Mouse (Mus musculus) urinary bladder, postnatal 10 days (tissue): Measurements from ENCODE around the gene Wdr73.

Source experiments
- DNase-seq: peaks from one replicate; pipeline ENCODE4 v3.0.0; 2022; ENCODE audit warnings: low spot score

Wdr73 gene

DNA sequence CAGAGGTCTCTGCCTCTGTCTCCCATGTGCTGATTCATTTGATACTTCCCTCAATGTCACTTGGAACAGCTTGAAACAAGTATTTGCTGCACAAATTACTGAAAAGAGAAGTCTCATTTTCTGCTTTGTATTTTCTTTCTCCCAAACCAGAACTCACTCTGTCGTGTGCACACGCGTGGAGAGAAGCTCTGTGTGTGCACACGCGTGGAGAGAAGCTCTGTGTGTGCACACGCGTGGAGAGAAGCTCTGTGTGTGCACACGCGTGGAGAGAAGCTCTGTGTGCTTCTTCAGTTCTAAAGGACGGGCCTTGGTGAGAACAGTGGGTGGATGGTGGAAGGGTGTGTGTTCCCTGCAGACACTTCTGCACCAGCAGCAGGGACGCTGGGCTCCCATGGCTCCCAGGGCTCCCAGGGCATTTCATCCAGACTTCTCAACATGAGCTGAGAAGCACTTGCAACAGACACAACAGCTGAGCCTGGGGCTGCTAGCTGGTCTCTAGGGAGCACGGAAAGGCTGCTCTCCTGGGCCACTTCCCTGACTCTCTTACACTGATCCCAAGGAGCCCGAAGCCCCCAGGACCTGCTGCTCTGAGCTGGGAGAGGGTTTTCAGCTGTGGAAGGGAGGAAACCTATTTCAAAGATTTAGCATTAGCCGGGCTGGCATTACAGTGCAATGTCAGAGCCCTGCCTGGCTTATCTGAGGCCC, 6.1 kb downstream of the Wdr73 start:
- no peak for DNase-seq

DNA sequence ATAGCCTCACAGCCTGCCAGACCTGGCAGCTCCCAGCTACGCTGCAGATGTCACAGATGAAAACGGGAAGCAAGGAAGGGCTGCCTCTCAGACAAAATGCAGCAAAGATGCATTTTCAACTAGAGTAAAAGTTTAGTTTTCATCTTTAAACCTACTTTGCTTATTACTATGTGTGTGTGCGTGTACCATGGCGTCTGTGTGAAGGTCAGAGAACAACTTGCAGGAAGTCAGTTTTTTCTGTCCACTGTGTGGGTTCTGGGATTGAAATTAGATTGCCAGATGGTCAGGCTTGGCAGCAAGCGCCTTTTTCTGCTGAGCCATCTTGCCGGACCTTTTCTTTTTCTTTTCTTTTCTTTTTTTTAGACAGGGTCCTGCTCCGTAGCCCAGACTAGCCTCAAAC, 6.9 kb downstream of the Wdr73 start:
- no peak for DNase-seq

DNA sequence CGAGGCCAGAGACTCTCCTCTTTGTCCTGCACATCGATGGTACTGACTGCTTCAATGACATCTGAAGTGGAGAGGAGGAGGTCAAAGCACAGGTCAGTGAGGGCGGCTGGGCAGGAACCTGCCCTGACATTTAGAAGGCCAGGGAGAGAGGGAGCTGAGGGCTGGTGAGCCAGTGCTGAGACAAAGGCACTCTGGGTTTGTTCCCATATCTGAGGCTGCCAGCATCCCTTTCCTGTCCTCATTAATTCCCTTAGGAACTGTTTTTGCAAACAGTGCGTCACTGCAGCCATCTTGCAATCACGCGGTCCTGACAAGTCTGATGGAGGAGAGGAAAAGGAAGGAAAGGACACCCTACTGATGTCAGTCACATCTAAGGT, 7.3 kb downstream of the Wdr73 start:
- DNase-seq = no peak

DNA sequence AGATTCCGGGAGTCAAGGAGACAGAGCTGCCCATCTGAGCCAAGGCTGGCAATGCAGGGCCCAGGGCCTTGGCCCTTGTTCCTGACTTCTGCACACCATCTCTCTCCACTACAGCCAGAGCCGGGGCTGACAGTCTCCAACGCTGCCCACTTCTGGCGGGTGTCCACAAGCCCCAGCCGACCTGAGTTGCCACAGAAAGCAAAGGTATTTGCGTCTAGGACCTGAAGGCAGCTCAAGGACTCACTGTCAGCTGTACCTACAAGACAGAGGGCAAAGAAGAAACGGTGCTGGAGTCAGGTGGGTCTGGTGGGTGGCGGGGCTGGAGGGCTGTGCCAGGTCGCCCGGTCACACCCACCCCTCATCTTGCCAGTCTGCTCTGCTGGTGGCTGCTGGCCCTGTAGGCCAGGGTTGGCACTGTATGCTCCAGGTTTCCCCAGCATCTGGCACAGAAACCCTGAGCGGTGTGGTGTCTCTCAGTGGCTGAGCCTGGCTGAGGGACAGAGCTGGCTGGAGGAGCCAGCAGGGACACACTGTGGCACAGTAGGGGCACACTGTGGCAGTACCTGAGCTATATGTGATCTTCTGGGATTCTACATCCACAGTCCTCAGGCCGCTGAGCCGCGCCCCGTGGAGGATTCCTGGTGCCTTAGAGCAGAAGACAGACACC, 7.8 kb downstream of the Wdr73 start:
- DNase-seq = no peak

DNA sequence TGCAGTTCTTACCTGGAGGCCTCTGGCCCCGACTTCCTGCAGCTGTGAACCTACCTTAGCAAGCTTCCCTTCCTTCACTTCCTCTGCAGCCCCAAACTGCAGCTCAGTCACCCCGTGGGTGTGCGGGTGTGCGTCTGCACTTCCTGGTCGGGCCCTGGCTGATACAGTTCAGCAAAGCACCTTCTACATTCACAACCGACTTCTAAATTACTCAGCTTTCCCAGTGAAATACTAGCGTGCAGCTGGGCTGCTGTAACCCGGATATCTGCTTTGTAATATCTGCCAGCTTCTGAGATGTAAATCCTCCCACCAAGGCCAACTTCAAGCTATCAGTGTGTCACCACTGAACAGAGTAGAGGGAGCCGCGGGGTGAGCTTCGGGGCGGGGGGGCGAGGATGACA, 11.2 kb downstream of the Wdr73 start:
- DNase-seq = no peak

DNA sequence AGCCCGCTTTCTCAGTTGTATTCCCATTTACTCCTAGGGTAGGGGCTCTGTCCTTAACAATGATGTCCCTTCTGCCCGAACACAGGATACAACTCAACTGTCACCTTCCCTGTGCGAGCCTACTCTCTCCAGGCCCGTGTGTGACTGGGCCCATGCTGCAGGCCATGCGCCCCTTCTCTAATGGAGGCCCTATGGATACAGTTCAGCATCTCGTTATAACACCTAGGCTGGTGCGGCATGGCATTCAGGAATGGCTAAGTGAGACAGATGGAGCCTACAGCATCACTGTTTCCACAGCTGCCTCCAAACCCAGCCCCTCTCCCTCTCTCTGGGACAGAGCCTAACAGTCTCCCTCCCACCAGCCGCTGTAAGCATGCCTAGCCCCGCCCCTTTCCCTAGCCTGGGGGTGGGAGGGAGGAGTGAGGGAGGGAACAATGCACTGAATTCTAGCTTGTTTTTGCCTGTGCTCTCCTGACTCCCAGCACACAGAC, 12.0 kb downstream of the Wdr73 start:
- no peak for DNase-seq

DNA sequence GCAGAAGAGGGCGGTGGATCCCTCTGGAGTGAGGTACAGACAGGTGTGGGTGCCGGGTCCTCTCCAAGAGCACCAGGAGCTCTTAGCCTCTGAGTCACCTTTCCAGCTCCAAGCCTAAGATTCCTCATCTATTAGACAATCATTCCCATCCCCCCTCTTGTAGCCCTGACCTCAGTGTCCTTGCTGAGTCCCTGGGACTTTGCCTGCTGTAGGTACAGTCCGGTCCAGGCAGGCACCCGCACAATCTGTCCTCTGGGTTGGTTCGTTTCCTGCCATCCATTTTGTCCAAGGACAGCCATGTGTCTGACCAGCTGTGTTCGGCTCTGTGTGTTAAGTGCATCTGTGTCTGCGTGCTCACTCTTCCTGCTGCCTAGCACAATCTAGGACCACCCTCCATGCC, 12.5 kb downstream of the Wdr73 start:
- no peak for DNase-seq

DNA sequence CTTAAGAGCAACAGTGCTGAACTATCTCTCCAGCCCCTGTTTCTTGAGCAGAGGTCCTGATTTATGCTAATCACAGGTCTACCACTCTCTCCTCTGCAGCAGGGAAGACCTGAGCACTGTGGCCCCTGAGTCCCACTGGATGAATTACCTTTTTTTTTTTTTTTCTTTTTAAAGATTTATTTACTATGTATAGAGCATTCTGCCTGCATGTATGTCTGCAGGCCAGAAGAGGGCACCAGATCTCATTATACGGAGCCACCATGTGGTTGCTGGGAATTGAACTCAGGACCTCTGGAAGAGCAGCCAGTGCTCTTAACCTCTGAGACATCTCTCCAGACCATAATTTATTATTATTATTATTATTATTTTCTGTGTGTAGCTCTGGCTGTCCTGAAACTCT, 15.4 kb downstream of the Wdr73 start:
- no peak for DNase-seq

DNA sequence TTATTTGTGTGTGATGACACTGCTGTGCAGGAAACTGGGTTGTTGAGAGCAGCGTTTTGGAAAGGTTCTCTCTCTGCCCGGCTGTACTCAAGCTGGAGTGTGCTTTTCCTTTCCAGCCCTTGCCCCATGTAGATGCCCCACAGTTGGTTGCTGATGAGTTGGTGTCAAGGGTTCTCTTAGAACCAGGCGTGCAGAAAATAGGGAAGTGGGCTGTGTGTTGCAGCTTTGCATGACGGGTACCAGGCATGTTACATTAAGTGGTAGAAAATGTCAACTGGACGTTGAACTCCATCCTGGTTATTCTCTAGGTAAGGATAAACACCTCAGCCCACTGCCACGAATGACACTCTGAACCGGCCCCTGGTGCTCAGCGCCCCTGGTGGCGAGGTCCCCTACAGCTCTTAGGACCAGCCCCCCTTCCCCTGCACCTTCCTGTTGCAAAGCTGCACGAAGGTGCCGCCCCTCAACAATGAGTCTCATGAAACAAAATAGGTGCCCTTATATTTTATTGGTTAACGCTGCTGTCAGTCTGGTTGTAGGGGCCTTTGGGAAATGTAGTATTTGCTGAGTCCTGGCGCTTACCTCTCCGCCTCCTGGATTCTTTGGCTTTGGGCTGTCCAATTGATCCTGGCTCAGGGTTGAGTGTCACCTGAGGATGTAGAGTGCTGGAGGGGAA, 18.1 kb downstream of the Wdr73 start:
- DNase-seq = no peak

DNA sequence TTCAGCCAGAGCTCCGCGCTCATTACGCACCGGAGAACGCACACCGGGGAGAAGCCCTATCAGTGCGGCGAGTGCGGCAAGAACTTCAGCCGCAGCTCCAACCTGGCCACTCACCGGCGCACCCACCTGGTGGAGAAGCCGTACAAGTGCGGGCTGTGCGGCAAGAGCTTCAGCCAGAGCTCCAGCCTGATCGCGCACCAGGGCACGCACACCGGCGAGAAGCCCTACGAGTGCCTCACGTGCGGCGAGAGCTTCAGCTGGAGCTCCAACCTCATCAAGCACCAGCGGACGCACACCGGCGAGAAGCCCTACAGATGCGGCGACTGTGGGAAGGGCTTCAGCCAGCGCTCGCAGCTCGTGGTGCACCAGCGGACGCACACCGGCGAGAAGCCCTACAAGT, 25.3 kb downstream of the Wdr73 start:
- no peak for DNase-seq

DNA sequence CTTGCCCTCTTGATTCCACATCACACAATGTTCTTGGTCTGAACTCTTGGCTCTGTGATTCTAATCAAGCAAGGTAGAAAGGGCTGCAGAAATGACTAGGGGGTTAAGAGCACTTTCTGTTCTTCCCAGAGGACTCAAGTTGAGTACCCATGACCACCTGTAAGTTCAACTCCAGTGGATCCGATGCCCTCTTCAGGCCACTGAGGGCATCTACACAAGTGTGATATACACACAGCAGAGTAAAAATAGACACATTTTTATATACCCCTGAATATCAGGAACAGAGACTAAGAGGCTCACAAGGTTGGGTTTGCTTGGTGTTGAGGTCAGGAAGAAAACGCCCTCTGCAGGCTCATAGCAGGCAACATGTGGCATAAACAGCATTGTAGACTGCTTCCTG, 27.4 kb downstream of the Wdr73 start:
- DNase-seq = no peak

DNA sequence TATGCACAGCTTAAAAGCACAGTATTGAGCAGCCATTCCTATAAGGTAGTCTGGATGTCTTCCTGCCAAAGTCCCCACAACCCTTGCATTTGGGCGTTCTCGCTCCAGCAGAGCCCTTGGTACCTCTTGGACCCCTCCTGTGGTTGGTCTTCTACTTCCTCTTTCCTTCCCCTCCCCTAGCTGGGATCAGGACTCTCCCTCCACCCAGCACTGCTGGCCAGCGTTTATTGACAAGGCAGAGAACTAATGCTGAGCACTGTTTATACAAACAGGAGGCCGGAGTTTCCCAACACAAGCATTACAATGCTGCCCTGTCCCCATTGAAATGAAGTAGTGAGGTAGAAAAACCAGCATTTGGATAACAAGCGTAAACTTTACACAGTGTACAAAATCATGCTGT, 28.0 kb downstream of the Wdr73 start:
- no peak for DNase-seq

DNA sequence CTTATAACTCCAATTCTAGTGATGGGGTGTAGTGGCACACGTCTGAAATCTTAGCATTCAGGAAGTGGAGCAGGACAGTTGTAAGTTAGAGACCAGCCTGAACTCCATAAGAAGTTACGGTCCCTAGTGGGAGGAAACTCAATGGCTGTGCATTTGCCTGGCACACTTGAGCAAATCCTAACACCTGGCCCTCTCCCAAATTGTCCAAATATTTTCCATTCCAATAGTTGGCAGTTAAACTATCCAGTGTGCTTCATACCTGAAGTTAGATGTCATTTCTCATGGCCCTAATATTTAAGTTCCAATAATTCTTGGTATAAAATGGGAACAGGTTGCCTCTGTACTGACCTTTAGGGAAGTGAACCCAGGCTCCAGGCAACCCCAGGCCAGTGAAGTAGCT, 32.4 kb downstream of the Wdr73 start:
- DNase-seq = no peak

DNA sequence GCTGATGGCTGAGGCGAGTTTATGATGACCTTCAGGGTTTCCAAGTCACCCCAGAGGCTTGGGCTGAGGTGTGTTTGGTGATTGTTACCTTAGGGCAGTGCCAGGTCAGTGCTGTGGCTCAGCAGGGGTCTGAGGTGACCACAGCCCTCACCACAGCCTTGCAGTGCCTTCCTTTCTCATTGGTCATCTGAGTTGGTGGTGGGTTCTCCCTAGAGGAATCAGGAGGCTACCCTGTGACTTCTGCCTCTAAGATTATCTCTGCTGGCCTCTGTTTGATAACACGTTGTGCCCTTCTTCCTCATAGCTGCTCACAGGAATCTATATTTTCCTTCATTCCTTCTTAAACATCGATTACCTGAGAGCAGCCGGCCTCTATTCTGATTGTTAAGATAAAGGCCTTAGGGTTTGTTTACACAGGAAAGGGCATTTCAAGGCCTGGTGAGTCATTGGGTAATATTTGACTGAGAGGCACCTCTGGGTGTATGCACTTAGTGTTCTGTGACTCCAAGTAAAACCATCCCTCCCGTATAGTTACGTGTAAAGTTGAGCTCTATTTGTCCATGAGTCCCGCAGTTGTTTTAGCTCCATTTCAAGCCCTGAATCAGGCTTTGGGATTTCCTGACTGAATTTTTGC, 34.4 kb downstream of the Wdr73 start:
- DNase-seq = no peak

DNA sequence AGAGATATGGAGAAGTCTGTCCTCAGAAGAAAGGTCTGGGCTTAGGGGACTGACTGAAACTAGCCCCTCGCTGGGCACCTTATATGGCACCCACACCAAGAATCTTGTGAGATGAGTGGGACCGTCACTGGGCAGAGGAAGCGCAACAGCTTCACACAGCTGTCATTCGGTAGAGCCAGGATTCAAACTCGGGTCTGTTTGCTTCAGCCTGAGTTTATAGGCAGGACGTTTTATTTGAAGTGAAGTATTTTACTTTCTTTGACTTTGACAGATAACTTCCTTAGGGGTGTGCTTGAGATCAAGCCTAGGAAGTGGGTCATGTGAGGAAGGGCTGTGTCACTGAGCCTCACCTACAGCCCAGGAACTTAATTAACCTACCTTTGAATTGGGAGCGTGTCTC, 35.5 kb downstream of the Wdr73 start:
- DNase-seq = no peak

DNA sequence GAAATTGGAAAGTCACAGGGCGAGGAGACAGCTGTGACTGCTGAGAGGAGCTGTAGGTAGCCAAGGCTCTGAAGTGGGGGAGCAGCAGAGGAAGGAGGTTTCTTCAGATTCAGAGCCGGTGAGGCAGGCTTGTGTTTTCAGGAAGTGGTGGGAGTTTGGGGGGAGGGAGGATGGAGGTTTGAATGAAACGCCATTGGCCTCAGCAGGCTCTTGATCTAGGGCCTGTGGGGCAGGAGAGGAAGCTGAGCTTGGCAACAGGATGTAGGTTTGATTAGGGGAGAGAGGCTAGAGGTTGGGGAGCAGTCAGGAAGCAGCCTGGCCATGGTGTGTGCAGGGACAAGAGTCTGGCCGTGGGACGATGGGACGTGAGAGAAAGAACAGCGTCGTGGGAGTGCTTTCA, 36.2 kb downstream of the Wdr73 start:
- DNase-seq = no peak

DNA sequence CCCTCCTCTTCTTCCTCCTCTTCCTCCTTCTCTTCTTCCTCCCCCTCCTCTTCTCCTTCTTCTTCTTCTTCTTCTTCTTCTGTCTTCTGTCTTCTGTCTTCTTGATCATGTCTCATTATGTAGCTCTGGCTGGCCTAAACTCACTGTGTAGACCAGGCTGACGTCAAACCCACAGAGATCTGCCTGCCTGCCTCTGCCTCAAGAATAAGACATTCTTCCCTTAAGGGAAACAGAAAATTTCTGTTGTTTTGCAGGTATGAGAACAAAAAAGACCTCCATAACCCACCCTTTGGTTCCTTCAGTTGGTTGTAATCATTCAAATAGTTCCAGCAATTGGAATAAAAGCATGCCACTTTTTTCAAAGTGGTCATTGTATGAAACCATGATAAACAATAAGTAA, 36.9 kb downstream of the Wdr73 start:
- no peak for DNase-seq

DNA sequence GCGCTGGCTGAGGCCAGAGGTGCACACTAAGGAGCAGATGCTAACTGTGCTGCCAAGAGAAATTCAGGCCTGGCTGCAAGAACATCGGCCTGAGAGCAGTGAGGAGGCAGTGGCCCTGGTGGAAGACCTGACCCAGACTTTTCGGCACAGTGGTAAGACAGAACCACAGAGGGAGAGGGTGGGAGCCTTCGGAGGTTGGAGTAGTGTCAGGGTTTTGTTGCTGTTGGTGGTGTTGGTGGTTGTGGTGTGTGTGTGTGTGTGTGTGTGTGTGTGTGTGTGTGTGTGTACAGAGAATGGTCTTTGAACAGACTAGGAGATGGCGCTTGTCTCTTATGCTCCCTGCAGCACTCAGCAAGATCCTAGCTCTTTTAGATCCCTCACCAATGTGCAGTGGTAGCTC, 37.5 kb downstream of the Wdr73 start:
- DNase-seq = no peak

DNA sequence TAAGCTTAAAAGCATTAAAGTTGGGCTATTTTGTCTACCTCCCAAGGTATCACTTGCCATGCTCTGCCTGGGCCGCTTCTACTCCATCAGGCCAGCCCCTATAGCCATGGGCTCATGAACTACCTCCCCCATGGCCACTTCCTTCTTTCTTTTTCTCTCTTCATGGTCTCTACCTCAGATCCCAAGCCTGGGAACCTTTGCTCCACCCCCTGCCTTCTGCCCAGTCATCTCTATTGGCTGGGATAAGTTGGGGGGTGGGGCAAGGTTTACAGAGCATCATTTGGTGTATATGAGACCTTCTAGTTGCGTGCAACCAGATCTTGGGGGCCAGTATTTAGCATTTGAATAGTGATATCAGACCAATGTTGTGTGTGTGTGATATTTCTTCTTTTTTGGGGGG, 38.6 kb downstream of the Wdr73 start:
- DNase-seq = no peak

DNA sequence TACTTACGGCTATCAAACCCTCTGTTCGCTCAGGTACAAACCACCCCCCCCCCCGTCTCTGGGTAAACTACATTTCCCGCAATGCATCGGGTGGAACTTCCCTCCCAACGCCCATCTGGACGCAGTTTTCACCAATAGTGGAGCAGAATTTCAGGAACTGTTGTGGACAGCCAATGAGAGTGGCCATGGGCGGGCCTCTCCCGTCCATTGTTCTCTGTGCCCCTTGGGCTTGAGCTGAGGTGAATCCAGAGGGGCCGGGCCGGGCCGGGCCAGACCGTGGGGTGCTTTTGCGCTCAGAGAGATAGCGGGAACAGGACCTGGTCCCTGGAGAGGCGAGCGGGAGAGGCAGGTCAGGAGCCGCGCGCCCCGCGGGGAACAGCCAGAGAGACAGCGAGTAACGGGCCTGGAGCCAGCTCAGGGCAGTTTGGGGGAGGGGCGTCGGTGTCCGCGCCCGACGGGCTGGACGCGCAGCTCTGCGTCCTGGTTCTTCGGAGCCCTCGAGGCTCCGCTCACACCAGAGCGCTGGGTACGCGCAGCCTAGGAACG, 40.3 kb downstream of the Wdr73 start, which contains the start of gene Zscan2:
Gene Zscan2 (plus strand): TSS at position 192 of the 546 bp plus-strand sequence.
- DNase-seq = peak; percentile 34

DNA sequence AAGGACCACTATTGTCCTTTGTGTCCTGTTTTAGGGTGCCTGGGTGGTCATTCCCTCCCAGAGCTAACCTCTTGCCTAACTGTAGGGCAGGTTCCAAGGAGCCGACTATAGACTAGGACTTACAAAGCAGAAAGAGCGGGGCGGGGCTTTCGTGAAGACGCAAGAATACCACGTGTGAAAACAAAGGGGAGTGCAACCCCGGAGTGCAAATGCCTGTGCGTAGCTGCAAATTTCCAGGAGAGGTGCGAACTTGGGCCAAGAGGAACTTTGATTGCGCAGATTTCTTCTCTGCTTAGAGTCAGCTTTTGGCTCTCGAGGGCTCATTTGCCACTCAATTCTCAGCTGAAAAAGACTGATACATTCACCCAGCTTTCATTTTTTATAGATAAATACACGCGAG, 40.8 kb downstream of the Wdr73 start:
- DNase-seq = no peak

DNA sequence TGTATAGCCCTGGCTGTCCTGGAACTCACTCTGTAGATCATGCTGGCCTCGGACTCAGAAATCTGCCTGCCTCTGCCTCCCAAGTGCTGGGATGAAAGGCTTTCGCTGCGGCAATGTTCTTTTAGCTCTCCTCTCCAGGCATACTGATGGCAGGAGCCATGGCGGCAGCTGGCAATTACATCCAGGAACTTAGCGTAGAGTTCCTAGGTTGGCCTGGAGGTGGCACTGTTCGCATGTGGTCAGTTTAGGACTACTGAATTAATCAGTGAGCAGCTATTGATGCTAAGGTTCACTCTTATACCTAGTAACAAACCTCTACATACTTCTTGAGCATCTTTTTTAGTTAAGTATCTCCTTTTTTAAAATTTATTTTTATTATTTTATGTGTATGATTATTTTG, 43.9 kb downstream of the Wdr73 start:
- no peak for DNase-seq

DNA sequence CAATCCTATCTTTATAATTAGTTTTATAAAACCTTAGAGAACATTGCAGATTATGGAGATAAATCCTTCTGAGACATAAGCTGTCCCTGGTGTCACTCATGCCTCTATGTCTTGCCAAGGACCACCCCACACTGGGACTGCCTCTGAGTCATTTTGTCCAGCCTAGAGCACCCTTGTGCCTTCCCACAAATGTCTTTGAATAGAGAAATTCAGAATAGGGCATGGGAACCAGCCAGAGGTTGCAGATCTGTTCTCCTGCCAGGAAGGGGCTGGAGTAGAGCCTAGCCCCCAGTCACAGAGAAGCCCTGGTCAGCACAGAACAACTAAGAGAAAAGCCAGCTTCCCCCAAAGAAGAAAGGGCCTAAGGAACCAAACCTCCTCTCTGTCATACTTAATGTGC, 45.8 kb downstream of the Wdr73 start:
- DNase-seq = no peak
